ENCODE assay signal across 23 mouse cellular contexts in the genomic region with DNA sequence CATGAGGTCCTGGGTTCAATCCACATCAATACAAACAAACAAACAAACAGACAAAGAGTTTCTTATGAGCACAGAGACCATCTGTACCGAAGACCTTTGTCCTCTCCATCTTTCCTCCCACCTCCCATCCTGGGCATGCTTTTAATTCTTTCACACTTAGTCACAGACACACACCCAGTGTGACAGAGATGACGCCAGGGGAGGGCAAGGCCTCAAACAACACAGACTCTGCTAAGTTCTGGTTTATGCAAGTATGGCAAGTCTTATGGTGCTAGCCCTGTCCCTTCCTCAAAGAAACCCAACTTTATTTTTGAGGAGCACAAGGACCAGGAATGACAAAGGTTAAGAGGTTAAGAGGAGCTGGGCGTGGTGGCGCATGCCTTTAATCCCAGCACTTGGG. TPM values are rescaled to one million over a fixed set of nuclear protein-coding genes. Genes with fewer than 3 reads are reported as not detected.
"Had no signal": no experiment of that assay in that cellular context is flagged by ENCODE, and none has a peak within 500 bp of the region (broad histone marks: within the 10 kb centered on the region; RNA-seq: fewer than 3 reads in every experiment).

No protein-coding gene starts in this region.

- H3K4me3 ChIP-seq: left cerebral cortex, adult 2 months; limb, embryonic 12.5 days; limb, embryonic 15.5 days; midbrain, embryonic 12.5 days; midbrain, embryonic 15.5 days; neural tube, embryonic 12.5 days; neural tube, embryonic 15.5 days had no signal

- H3K27me3 ChIP-seq: limb, embryonic 12.5 days; limb, embryonic 15.5 days; midbrain, embryonic 12.5 days; midbrain, embryonic 15.5 days; neural tube, embryonic 12.5 days; neural tube, embryonic 15.5 days had no signal

- H3K36me3 ChIP-seq: limb, embryonic 12.5 days; limb, embryonic 15.5 days; midbrain, embryonic 12.5 days; midbrain, embryonic 15.5 days; neural tube, embryonic 12.5 days; neural tube, embryonic 15.5 days had no signal

- DNase-seq: kidney, adult 2 months; kidney, postnatal 25 days; layer of hippocampus, postnatal 36 days; left cerebral cortex, postnatal 4 days; liver, postnatal 0 days; lung, embryonic 14.5 days; retina, postnatal 1 day; right cerebral cortex, postnatal 25 days; thymus, adult 2 months; thymus, postnatal 14 days; thymus, postnatal 4 days had no signal

RNA-seq across cellular contexts. Expression of a gene that starts 11.8 kb away (rescaled TPM):
- polyA plus RNA-seq: liver, embryonic 11.5 days; macrophage had no signal

RNA-seq across cellular contexts. Expression of a gene that starts 26.9 kb away (rescaled TPM):
- total RNA-seq: megakaryocyte, adult 5-6 weeks had no signal
- polyA plus RNA-seq: kidney, adult 2 months; liver, embryonic 11.5 days; liver, embryonic 14.5 days; liver, postnatal 0 days; lung, embryonic 14.5 days; macrophage; spleen, adult 2 months had no signal
